Mouse (Mus musculus): ENCODE results near the gene Nmur1.

DNA sequence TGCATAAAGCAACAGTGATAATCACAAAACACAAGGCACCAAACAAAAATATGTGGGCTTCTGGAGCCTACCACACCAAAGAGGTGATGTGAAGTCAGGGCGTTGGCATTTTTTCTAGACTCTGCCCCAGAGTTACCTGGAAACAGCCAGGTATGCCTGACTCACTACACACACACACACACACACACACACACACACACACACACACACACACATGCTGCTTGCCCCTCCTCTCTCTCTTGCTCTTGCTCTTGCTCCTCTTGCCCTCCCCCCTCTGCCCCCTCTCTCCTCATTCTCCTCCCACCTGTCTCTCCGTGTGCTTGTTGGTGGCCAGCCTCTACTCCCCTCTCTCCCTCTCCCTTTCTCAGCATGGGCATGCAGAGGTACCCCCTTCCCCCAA, 89.7 kb downstream of the Nmur1 start:
- TF ChIP-seq CTCF (IDR thresholded peaks at IDR 0.05; ENCODE audit: extremely low read depth, insufficient read depth, insufficient read length, insufficient replicate concordance) (no peak), POLR2A (IDR thresholded peaks at IDR 0.05; ENCODE audit: low read depth, low read length) (no peak)

All from spleen, adult 2 months (tissue).